Comparison of ENCODE assay signal across 8 mouse cellular contexts in genomic region chr19:36736537-36736936, GRCm38 (mm10). TPM values are rescaled to one million over a fixed set of nuclear protein-coding genes. Genes with fewer than 3 reads are reported as not detected.
DNase-seq lines count a peak whose midpoint lies in the region; ATAC-seq and TF ChIP-seq lines count a peak whose summit lies in the region.

Ppp1r3c (minus strand) TSS chr19:36736653.

- peaks cover 14% of the 10 kb centered on the region for H3K36me3 ChIP-seq in embryonic facial prominence, embryonic 15.5 days
- H3K36me3 ChIP-seq in heart, embryonic 11.5 days (ENCODE audit: control insufficient read depth, insufficient read depth, low read length) = peaks cover 3% of the 10 kb centered on the region; the same call in 1 of the 2 replicates
- peaks cover 25% of the 10 kb centered on the region for H3K36me3 ChIP-seq in kidney, embryonic 15.5 days
- peaks cover 19% of the 10 kb centered on the region; the same call in 1 of the 2 replicates for H3K36me3 ChIP-seq in limb, embryonic 14.5 days (ENCODE audit: control insufficient read depth, insufficient read depth, low read length)
- no peaks in the 10 kb centered on the region for H3K36me3 ChIP-seq in midbrain, embryonic 16.5 days (ENCODE audit: control insufficient read depth, insufficient read depth, low read length)
- H3K36me3 ChIP-seq in stomach, embryonic 14.5 days (ENCODE audit: control insufficient read depth, insufficient read depth, low read length) = peaks cover 6% of the 10 kb centered on the region; the same call in 1 of the 2 replicates

- peak; percentile 2 for DNase-seq in CD4-positive, CD25-positive, alpha-beta regulatory T cell, adult 2 months (ENCODE audit: low read depth, low spot score)
- peak; percentile 96 for DNase-seq in limb, embryonic 14.5 days (ENCODE audit: low spot score)

- peak within 1 kb of the TSS; percentile 37 for H3K9ac ChIP-seq in embryonic facial prominence, embryonic 15.5 days
- H3K9ac ChIP-seq in heart, embryonic 11.5 days (ENCODE audit: low read depth, low read length) = peak within 1 kb of the TSS; percentile 67
- peak within 1 kb of the TSS; percentile 52 for H3K9ac ChIP-seq in kidney, embryonic 15.5 days
- peak within 1 kb of the TSS; percentile 67 for H3K9ac ChIP-seq in limb, embryonic 14.5 days (ENCODE audit: low read depth, low read length, severe bottlenecking)
- H3K9ac ChIP-seq in midbrain, embryonic 16.5 days (ENCODE audit: low read depth, low read length) = peak within 1 kb of the TSS; percentile 73
- peak within 1 kb of the TSS; percentile 47 for H3K9ac ChIP-seq in stomach, embryonic 14.5 days (replicated peaks; ENCODE audit: low read depth, low read length)

- no peaks in the 10 kb centered on the region; the same call in 1 of the 2 replicates for H3K9me3 ChIP-seq in embryonic facial prominence, embryonic 15.5 days (replicated peaks)
- no peaks in the 10 kb centered on the region for H3K9me3 ChIP-seq in heart, embryonic 11.5 days (replicated peaks; ENCODE audit: control insufficient read depth, low read length)
- H3K9me3 ChIP-seq in kidney, embryonic 15.5 days (replicated peaks) = no peaks in the 10 kb centered on the region
- H3K9me3 ChIP-seq in limb, embryonic 14.5 days (ENCODE audit: control insufficient read depth, low read length) = no peaks in the 10 kb centered on the region
- H3K9me3 ChIP-seq in midbrain, embryonic 16.5 days (replicated peaks; ENCODE audit: control insufficient read depth, low read length, poor library complexity, severe bottlenecking) = no peaks in the 10 kb centered on the region
- H3K9me3 ChIP-seq in stomach, embryonic 14.5 days (ENCODE audit: control insufficient read depth, low read depth, low read length) = no peaks in the 10 kb centered on the region

- ATAC-seq in CD4-positive, CD25-positive, alpha-beta regulatory T cell, adult 4 months = no peak
- ATAC-seq in embryonic facial prominence, embryonic 15.5 days (ENCODE audit: insufficient number of reproducible peaks, low FRiP score, low TSS enrichment, low read depth) = peak; percentile 98
- ATAC-seq in heart, embryonic 11.5 days (replicated peaks; ENCODE audit: insufficient number of reproducible peaks, low FRiP score, low TSS enrichment) = peak; percentile 96
- ATAC-seq in kidney, embryonic 15.5 days (replicated peaks; ENCODE audit: low FRiP score) = peak; percentile 100
- peak; percentile 97 for ATAC-seq in limb, embryonic 14.5 days (ENCODE audit: low FRiP score, low read depth)
- peak; percentile 98 for ATAC-seq in midbrain, embryonic 16.5 days
- peak; percentile 99 for ATAC-seq in stomach, embryonic 14.5 days (ENCODE audit: insufficient number of reproducible peaks, insufficient read depth, low FRiP score, low read depth)

- peak within 1 kb of the TSS; percentile 88 for H3K27ac ChIP-seq in embryonic facial prominence, embryonic 15.5 days (replicated peaks)
- H3K27ac ChIP-seq in heart, embryonic 11.5 days (ENCODE audit: low read depth, low read length) = peak within 1 kb of the TSS; percentile 89
- peak within 1 kb of the TSS; percentile 91 for H3K27ac ChIP-seq in kidney, embryonic 15.5 days
- H3K27ac ChIP-seq in limb, embryonic 14.5 days (replicated peaks; ENCODE audit: low read depth, low read length) = peak within 1 kb of the TSS; percentile 90
- H3K27ac ChIP-seq in midbrain, embryonic 16.5 days (ENCODE audit: low read length) = peak within 1 kb of the TSS; percentile 74
- peak within 1 kb of the TSS; percentile 91; the same call in 1 of the 2 replicates for H3K27ac ChIP-seq in stomach, embryonic 14.5 days (ENCODE audit: low read length)

- peak; percentile 95; the same call in 1 of the 2 replicates for TF ChIP-seq POLR2A in limb, embryonic 14.5 days (IDR thresholded peaks at IDR 0.05; ENCODE audit: borderline replicate concordance, extremely low read depth, insufficient read depth, insufficient read length)

- peaks cover 23% of the 10 kb centered on the region for H3K4me1 ChIP-seq in embryonic facial prominence, embryonic 15.5 days
- peaks cover 13% of the 10 kb centered on the region for H3K4me1 ChIP-seq in heart, embryonic 11.5 days (ENCODE audit: control insufficient read depth, insufficient read depth, low read length)
- peaks cover 13% of the 10 kb centered on the region for H3K4me1 ChIP-seq in kidney, embryonic 15.5 days
- no peaks in the 10 kb centered on the region for H3K4me1 ChIP-seq in limb, embryonic 14.5 days (ENCODE audit: control insufficient read depth, insufficient read depth, low read length)
- H3K4me1 ChIP-seq in midbrain, embryonic 16.5 days (ENCODE audit: control insufficient read depth, insufficient read depth, low read length) = peaks cover 8% of the 10 kb centered on the region; the same call in 1 of the 2 replicates
- H3K4me1 ChIP-seq in stomach, embryonic 14.5 days (ENCODE audit: control insufficient read depth, insufficient read depth, low read length) = 0 out of 2 replicates have a peak, but pooled peaks cover 3% of the 10 kb centered on the region

- H3K4me2 ChIP-seq in embryonic facial prominence, embryonic 15.5 days (replicated peaks) = peak within 1 kb of the TSS; percentile 67
- H3K4me2 ChIP-seq in heart, embryonic 11.5 days = peak within 1 kb of the TSS; percentile 68
- peak within 1 kb of the TSS; percentile 76 for H3K4me2 ChIP-seq in kidney, embryonic 15.5 days
- H3K4me2 ChIP-seq in limb, embryonic 14.5 days (replicated peaks; ENCODE audit: low read depth, low read length, severe bottlenecking) = peak within 1 kb of the TSS; percentile 65
- peak within 1 kb of the TSS; percentile 88 for H3K4me2 ChIP-seq in midbrain, embryonic 16.5 days (ENCODE audit: low read length)
- peak within 1 kb of the TSS; percentile 60 for H3K4me2 ChIP-seq in stomach, embryonic 14.5 days (replicated peaks; ENCODE audit: low read depth, low read length)

- H3K27me3 ChIP-seq in embryonic facial prominence, embryonic 15.5 days = no peaks in the 10 kb centered on the region
- no peaks in the 10 kb centered on the region for H3K27me3 ChIP-seq in heart, embryonic 11.5 days (ENCODE audit: control insufficient read depth, insufficient read depth, low read length)
- no peaks in the 10 kb centered on the region for H3K27me3 ChIP-seq in kidney, embryonic 15.5 days
- H3K27me3 ChIP-seq in limb, embryonic 14.5 days (ENCODE audit: control insufficient read depth, insufficient read depth, low read length) = no peaks in the 10 kb centered on the region
- H3K27me3 ChIP-seq in midbrain, embryonic 16.5 days (ENCODE audit: control insufficient read depth, insufficient read depth, low read depth, low read length) = no peaks in the 10 kb centered on the region
- no peaks in the 10 kb centered on the region for H3K27me3 ChIP-seq in stomach, embryonic 14.5 days (ENCODE audit: control insufficient read depth, insufficient read depth, low read length)

- under 1% methylated on average over 33 of the region's 33 CpGs for WGBS in embryonic facial prominence, embryonic 15.5 days
- under 1% methylated on average over 33 of the region's 33 CpGs for WGBS in heart, embryonic 11.5 days (ENCODE audit: insufficient replicate concordance)
- WGBS in kidney, embryonic 15.5 days = 0% methylated on average over 33 of the region's 33 CpGs
- WGBS in limb, embryonic 14.5 days = 0% methylated on average over 33 of the region's 33 CpGs
- WGBS in midbrain, embryonic 16.5 days = under 1% methylated on average over 33 of the region's 33 CpGs
- under 1% methylated on average over 33 of the region's 33 CpGs for WGBS in stomach, embryonic 14.5 days

- peak within 1 kb of the TSS; percentile 61 for H3K4me3 ChIP-seq in embryonic facial prominence, embryonic 15.5 days (replicated peaks)
- H3K4me3 ChIP-seq in heart, embryonic 11.5 days (ENCODE audit: low read depth, low read length) = peak within 1 kb of the TSS; percentile 55
- peak within 1 kb of the TSS; percentile 53 for H3K4me3 ChIP-seq in kidney, embryonic 15.5 days (replicated peaks)
- H3K4me3 ChIP-seq in limb, embryonic 14.5 days (replicated peaks; ENCODE audit: low read length) = peak within 1 kb of the TSS; percentile 54
- peak within 1 kb of the TSS; percentile 72 for H3K4me3 ChIP-seq in midbrain, embryonic 16.5 days (ENCODE audit: low read depth, low read length)
- H3K4me3 ChIP-seq in stomach, embryonic 14.5 days (ENCODE audit: low read depth, low read length) = peak within 1 kb of the TSS; percentile 48

RNA-seq across cellular contexts. Expression of gene Ppp1r3c, which starts in this region (rescaled TPM):
- not detected for polyA plus RNA-seq in CD4-positive, CD25-positive, alpha-beta regulatory T cell, adult 4 months (2017; shearing (Covaris generic))
- 16.6 TPM in 2 replicates for polyA plus RNA-seq in embryonic facial prominence, embryonic 15.5 days (2015; fragmentation: Nextera tagmentation; extraction: Ambion mirVana)
- 58.4 and 72.9 TPM in 2 replicates for polyA plus RNA-seq in heart, embryonic 11.5 days (2014; fragmentation: Nextera tagmentation; extraction: Ambion mirVana)
- 17.4 and 17.5 TPM in 2 replicates for polyA plus RNA-seq in kidney, embryonic 15.5 days (2015; fragmentation: Nextera tagmentation; extraction: Ambion mirVana)
- polyA plus RNA-seq in limb, embryonic 14.5 days (2012; rRNA removed) = 10.5 and 12.6 TPM in 2 replicates
- polyA plus RNA-seq in limb, embryonic 14.5 days (2014; fragmentation: Nextera tagmentation; extraction: Ambion mirVana) = 16.4 and 19.0 TPM in 2 replicates
- 15.4 and 18.3 TPM in 2 replicates for polyA plus RNA-seq in midbrain, embryonic 16.5 days (2015; fragmentation: Nextera tagmentation; extraction: Ambion mirVana)
- polyA plus RNA-seq in stomach, embryonic 14.5 days (2014; fragmentation: Nextera tagmentation; extraction: Ambion mirVana) = 21.9 and 29.8 TPM in 2 replicates

Comparison
In these comparisons a context has a peak if more than half of its experiments do, and no peak if none do; other contexts are left out.
1. RNA of gene Ppp1r3c (polyA plus RNA-seq): 58.4 to 72.9 TPM in heart, embryonic 11.5 days, 21.9 to 29.8 TPM in stomach, embryonic 14.5 days, 10.5 to 19.0 TPM in limb, embryonic 14.5 days, 15.4 to 18.3 TPM in midbrain, embryonic 16.5 days, 17.4 to 17.5 TPM in kidney, embryonic 15.5 days and 16.6 TPM in embryonic facial prominence, embryonic 15.5 days; not detected in CD4-positive, CD25-positive, alpha-beta regulatory T cell, adult 4 months; every median in the first group is over 10 times any median in the second.
2. Peak in every context shown above with its lines, with median percentiles within 50 percentile points of each other: H3K27ac ChIP-seq, H3K4me2 ChIP-seq, H3K4me3 ChIP-seq and H3K9ac ChIP-seq.